Mouse (Mus musculus): ENCODE results near the gene Zbtb49.

Gene Zbtb49

DNA sequence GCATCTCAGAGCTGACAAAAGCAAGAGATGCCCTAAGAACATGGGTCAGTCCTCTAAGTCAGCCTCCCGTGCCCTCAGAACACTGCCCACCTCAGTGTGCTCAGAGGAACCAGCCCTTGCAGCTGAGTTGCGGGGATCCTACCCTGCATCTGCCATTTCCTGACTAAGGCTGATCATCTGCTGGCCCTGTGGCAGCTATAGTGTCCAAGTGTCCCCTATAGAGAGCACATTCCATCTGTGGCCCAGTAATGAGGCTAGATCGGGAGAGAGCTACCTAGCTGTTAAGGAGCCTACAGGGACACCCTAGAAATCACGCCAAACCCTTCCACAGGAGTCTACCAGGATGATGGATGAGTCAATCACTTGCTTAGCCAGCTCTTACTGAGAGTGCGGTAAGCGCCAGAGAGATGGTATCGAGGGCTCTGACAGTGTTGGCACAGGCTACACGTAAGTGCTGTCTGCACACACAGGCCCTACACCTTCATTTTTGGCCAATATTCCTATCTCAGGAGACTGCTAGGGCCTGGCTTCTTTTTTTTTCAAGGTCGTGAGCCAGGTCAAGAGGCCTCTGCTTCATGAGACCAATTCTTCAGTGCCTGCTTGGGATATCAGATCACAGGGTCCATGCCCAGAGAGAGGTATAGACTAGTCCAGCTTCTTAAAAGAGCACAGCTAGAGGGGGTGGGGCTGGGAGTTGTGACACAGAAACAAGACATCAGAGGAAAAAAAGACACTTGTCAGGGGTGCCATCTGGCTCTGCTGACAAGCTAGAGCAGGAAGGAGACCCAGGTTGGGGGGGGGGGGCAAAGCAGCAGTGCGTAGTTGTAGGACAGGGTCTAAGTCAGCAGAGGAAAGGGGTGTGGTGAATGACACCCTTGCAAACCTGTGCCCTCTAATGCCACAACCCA lies 67.8 kb downstream of the Zbtb49 start:
- POLR2A ChIA-PET: interaction anchor here in 1 of 4 experiments (0.6 kb wide), 1 partner anchor 114 kb away, joined by 3 read pairs; no protein-coding TSS in a partner anchor
- CTCF ChIA-PET: no interaction called here

DNA sequence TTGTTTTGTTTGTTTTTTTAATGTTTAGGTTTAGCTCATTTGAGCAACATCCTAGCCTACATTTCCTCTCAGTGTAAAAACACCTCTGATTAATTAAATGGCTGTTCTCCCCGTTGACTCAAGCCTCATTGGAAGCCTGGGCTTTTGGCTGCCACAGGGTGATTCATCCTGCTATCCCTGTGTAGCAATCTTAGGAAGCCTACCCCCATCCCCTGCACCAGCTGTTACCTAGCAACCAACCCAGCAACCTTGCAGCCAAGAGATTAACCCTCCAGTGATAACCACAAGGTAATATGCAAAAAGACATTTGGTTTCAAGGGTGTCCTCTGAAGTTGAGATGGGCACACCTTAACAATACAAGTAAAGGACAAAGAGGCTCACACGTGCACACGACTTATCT lies 69.0 kb downstream of the Zbtb49 start:
- CTCF ChIA-PET: no interaction called here
- POLR2A ChIA-PET: interaction anchor here in 1 of 4 experiments (0.5 to 1.1 kb wide), 2 partner anchors 18 to 604 kb away, joined by 3 to 5 read pairs; no protein-coding TSS in a partner anchor

DNA sequence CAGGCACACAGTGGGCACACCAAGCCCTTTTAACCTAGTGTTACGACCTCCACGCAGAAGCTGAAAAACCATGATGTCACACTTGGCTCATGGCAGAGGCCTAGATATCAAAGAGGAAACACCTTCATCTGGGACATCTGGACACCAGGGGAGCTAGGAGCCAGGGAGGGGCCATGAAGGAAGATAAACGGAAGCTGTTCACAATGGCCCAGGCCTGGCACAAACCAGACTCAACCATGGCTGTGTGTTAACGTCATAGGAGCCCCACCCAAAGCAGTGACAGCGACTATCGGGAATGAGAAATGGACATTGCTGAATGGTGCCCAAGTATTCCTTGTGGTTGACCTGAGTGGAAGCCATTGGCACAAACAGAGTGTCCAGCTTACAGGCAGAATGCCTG lies 73.7 kb downstream of the Zbtb49 start:
- CTCF ChIA-PET: no interaction called here

DNA sequence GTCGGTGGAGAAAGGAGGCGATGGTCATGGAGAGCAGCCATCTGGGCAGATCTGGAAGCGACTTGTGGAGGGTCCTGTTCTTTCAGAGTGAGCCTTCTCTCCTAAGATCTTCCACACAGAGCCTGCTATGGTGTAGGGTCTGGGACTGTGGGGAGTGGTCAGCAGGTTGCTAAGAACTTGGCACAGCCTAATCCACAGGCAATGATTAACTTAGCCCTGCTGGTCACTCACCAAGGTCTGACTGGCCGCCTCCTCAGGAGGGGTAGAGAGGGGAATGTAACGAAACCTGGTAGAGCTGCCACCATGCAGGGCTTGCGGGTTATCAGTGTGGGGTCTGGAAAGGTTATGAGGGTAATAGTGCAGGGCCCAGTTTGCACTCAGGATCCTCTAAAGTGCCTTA lies 79.4 kb downstream of the Zbtb49 start:
- CTCF ChIA-PET: interaction anchor here in 1 of 4 experiments (0.6 kb wide), 1 partner anchor 296 kb away, joined by 3 read pairs; no protein-coding TSS in a partner anchor
- POLR2A ChIA-PET: no interaction called here

More for the DNA sequence above, 73.7 kb downstream of the Zbtb49 start:
- POLR2A ChIA-PET: interaction anchor here in 1 of 4 experiments (1.1 kb wide), 1 partner anchor 11 kb away, joined by 3 read pairs; no protein-coding TSS in a partner anchor
